Mouse (Mus musculus): ENCODE data around the gene Slc25a11. TPM values are rescaled to one million over a fixed set of nuclear protein-coding genes. Genes with fewer than 3 reads are reported as not detected.

Gene Slc25a11
- polyA plus RNA-seq, 1 experiment from 2014 or later, result 171 TPM

- Histone ChIP-seq H3K9me3 (ENCODE audit: control insufficient read depth, low read length) (no peaks in the 10 kb centered on the region), H3K4me3 (ENCODE audit: low read length) (no peak overlapping the region), H3K4me2 (replicated peaks; ENCODE audit: low read depth, low read length) (no peak overlapping the region), H3K36me3 (ENCODE audit: control insufficient read depth, insufficient read depth, low read length) (peaks cover 21% of the 10 kb centered on the region), H3K9ac (ENCODE audit: low read depth, low read length) (no peak overlapping the region), H3K27ac (ENCODE audit: low read depth, low read length) (no peak overlapping the region), H3K27me3 (ENCODE audit: control insufficient read depth, insufficient read depth, low read length) (no peaks in the 10 kb centered on the region), H3K4me1 (ENCODE audit: control insufficient read depth, insufficient read depth, low read length) (no peaks in the 10 kb centered on the region)
- WGBS, result 74% methylated on average over 15 of the region's 15 CpGs
- ATAC-seq (ENCODE audit: low FRiP score, low TSS enrichment), result no peak
Observed at GRCm38 (mm10) chr11:70594253-70594989, 52.9 kb downstream of the Slc25a11 start.

Other genes with a start within 250 kb of the Slc25a11 start
- gene Pelp1, start 237.4 kb downstream of the Slc25a11 start, polyA plus RNA-seq (2014; fragmentation: Nextera tagmentation; extraction: Ambion mirVana), result 27.8 and 39.0 TPM in 2 replicates
- 11.0 and 23.3 TPM in 2 replicates for gene Arrb2, start 214.8 kb downstream of the Slc25a11 start, polyA plus RNA-seq (2014; fragmentation: Nextera tagmentation; extraction: Ambion mirVana)
- gene Med11, start 195.6 kb downstream of the Slc25a11 start, polyA plus RNA-seq (2014; fragmentation: Nextera tagmentation; extraction: Ambion mirVana), result 48.7 and 50.0 TPM in 2 replicates
- gene Zmynd15, start 188.0 kb downstream of the Slc25a11 start, polyA plus RNA-seq (2014; fragmentation: Nextera tagmentation; extraction: Ambion mirVana), result 0.33 and 0.88 TPM in 2 replicates
- gene Cxcl16, start 187.5 kb downstream of the Slc25a11 start, polyA plus RNA-seq (2014; fragmentation: Nextera tagmentation; extraction: Ambion mirVana), result 5.2 and 6.0 TPM in 2 replicates
- gene Tm4sf5, start 142.2 kb downstream of the Slc25a11 start, polyA plus RNA-seq (2014; fragmentation: Nextera tagmentation; extraction: Ambion mirVana), result 0.31 and 0.91 TPM in 2 replicates
- 0.41 and 0.57 TPM in 2 replicates for gene Vmo1, start 132.9 kb downstream of the Slc25a11 start, polyA plus RNA-seq (2014; fragmentation: Nextera tagmentation; extraction: Ambion mirVana)
- gene Gltpd2, start 128.3 kb downstream of the Slc25a11 start, polyA plus RNA-seq (2014; fragmentation: Nextera tagmentation; extraction: Ambion mirVana), result 0.31 and 0.34 TPM in 2 replicates
- 823 and 914 TPM in 2 replicates for gene Psmb6, start 122.1 kb downstream of the Slc25a11 start, polyA plus RNA-seq (2014; fragmentation: Nextera tagmentation; extraction: Ambion mirVana)
- not detected in 2 replicates for gene Gm40193, start 114.5 kb downstream of the Slc25a11 start, polyA plus RNA-seq (2014; fragmentation: Nextera tagmentation; extraction: Ambion mirVana)
- 3.7 and 5.9 TPM in 2 replicates for gene Pld2, start 107.4 kb downstream of the Slc25a11 start, polyA plus RNA-seq (2014; fragmentation: Nextera tagmentation; extraction: Ambion mirVana)
- 14.7 and 21.0 TPM in 2 replicates for gene Mink1, start 84.6 kb downstream of the Slc25a11 start, polyA plus RNA-seq (2014; fragmentation: Nextera tagmentation; extraction: Ambion mirVana)
- not detected in 2 replicates for gene 4930544D05Rik, start 31.6 kb downstream of the Slc25a11 start, polyA plus RNA-seq (2014; fragmentation: Nextera tagmentation; extraction: Ambion mirVana)
- not detected in 2 replicates for gene Chrne, start 28.3 kb downstream of the Slc25a11 start, polyA plus RNA-seq (2014; fragmentation: Nextera tagmentation; extraction: Ambion mirVana)
- 0.29 and 0.35 TPM in 2 replicates for gene Gp1ba, start 8.4 kb downstream of the Slc25a11 start, polyA plus RNA-seq (2014; fragmentation: Nextera tagmentation; extraction: Ambion mirVana)
- 83.0 and 109 TPM in 2 replicates for gene Rnf167, start 244 bp downstream of the Slc25a11 start, polyA plus RNA-seq (2014; fragmentation: Nextera tagmentation; extraction: Ambion mirVana)
- 1,900 and 2,186 TPM in 2 replicates for gene Pfn1, start 7.2 kb upstream of the Slc25a11 start, polyA plus RNA-seq (2014; fragmentation: Nextera tagmentation; extraction: Ambion mirVana)
- 22.4 and 26.8 TPM in 2 replicates for gene Eno3, start 9.7 kb upstream of the Slc25a11 start, polyA plus RNA-seq (2014; fragmentation: Nextera tagmentation; extraction: Ambion mirVana)
- 177 and 230 TPM in 2 replicates for gene Spag7, start 21.9 kb upstream of the Slc25a11 start, polyA plus RNA-seq (2014; fragmentation: Nextera tagmentation; extraction: Ambion mirVana)
- gene Camta2, start 40.6 kb upstream of the Slc25a11 start, polyA plus RNA-seq (2014; fragmentation: Nextera tagmentation; extraction: Ambion mirVana), result 10.8 and 16.1 TPM in 2 replicates
- 1.3 and 2.1 TPM in 2 replicates for gene Inca1, start 52.7 kb upstream of the Slc25a11 start, polyA plus RNA-seq (2014; fragmentation: Nextera tagmentation; extraction: Ambion mirVana)
- gene Kif1c, start 53.1 kb upstream of the Slc25a11 start, polyA plus RNA-seq (2014; fragmentation: Nextera tagmentation; extraction: Ambion mirVana), result 10.0 and 15.6 TPM in 2 replicates
- 3.6 and 6.9 TPM in 2 replicates for gene Zfp3, start 116.7 kb upstream of the Slc25a11 start, polyA plus RNA-seq (2014; fragmentation: Nextera tagmentation; extraction: Ambion mirVana)
- not detected in 2 replicates for gene Scimp, start 165.1 kb upstream of the Slc25a11 start, polyA plus RNA-seq (2014; fragmentation: Nextera tagmentation; extraction: Ambion mirVana)
- 22.6 and 36.9 TPM in 2 replicates for gene Rabep1, start 197.3 kb upstream of the Slc25a11 start, polyA plus RNA-seq (2014; fragmentation: Nextera tagmentation; extraction: Ambion mirVana)

All from kidney, embryonic 14.5 days (tissue).